Mouse (Mus musculus) kidney, adult 11 months (tissue): ENCODE results near the gene Nf2.

ENCODE experiments used
- DNase-seq: peaks from one replicate; pipeline ENCODE4 v3.0.0; 2022

Gene Nf2

DNA sequence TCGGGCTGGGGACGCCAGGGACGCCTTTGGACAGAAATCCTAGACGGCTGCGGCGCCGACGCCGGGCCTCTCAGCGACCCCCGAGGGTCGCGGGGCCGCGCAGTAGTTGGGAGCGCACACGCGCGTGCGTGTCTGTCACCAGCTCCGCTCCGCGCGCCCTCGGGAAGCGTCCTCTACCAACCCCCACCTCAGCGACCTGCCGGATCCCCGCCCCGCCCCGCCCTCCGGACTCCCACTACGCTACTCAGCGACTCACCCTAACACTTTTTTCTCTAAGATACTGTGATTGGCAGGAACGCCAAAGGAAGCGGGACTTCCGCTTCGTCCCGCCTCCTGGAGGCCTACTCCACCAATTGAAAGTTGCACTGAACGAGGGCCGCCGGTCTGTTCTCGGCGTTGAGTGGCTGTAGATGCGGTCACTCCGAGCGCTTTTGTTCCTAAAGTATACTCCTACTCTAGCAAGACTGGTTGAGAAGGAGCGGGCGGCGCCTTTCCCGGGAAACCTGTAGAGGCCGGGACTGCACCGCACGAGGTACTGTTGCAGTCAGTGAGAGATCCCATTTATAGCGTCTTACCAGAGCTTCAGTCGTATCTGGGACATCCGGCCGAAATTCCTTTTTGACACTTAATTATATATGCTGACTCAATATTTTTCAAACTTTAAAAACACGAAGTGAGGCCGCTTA lies at the start of gene Nf2:
TSS of gene Nf2 (minus strand) at position 279 of the 686 bp plus-strand sequence.
- DNase-seq: peak; percentile 100

DNA sequence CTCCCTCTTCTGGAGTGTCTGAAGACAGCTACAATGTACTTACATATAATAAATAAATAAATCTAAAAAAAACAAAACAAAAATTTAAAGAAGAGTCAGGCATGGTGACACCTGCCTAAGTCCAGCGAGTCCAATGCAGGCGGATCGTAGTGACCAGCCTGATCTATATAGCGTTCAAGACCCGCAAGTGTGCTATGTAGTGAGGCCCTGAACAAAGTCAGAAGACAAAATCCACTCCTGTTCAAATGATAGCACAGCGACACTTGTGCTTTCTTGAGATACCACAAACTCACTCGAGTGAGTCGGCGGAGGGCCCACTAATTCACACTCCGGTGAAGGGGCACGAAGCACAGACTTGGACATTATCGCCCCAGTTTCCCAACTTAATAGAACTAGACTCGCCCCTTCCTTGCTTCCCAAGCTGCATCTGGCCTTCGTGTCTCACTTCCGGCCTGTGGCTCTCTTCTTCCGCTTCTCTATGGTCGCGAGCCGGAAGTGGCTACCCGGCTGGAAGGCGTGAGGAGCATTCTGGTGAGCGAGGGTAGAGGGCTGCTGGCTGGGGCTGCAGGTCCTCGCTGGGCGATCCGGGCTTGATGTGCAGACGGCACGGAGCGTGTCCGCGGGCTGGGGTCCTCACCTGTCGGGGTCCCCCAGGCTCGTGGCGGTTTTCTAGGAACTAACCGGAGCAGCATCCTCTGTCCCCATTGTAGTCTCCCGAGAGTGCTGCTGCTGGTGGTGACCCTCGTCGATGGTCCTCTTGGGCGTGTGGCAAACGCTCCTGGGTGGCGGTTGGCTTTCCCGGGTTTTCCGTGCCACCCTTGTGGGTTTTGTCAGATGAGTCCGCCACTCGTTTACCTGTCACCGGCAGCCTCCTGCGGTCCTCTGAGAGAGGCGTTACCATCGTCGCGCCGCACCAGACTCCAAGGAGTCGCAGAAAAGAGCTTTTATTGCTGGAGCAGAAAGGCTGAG lies 45.8 kb upstream of the Nf2 start, which contains the start of gene Thoc5:
TSS of gene Thoc5 (plus strand) at position 473 of the 969 bp plus-strand sequence.
- DNase-seq: peak; percentile 79

DNA sequence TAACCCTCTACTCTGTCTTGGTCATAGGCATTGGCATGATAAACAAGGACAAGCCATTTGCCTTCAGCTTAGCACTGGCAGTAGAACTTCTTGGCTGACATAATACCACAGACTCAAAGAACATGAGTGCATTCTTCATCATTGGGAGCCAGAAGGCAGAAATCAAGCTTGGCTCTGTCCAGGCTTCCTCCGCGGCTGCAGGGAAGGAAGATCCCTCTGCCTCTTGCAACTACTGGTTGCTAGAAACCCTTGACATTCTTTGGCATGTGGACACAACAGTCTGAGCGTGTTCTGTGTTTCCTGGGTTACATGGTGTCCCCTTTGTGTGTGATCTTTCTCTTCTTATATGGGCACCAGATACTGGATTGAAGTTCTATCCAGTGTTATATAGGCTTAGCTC lies 37.7 kb upstream of the Nf2 start:
- no peak for DNase-seq

DNA sequence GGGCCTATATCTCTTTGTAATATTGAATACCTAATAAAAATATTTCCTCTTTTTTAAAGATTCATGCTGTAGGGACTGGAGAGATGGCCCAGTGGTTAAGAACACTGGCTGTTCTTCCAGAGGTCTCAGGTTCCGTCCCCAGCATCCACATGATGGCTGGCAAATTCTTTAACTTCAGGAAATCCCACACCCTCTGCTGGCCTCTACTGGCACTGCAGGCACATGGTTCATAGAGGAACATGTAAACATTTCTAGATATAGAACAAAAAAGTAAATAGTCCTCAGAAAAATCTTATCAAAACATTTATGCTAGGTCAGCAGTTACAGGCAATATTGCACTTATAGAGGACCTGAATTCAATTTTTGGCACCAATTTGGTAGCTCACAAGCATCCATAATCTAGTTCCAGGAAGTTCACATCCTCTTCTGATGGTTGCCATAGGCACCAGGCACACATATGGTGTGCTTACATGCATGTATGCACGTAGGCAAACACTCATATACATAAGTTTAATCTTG lies 36.1 kb upstream of the Nf2 start:
- DNase-seq: no peak

DNA sequence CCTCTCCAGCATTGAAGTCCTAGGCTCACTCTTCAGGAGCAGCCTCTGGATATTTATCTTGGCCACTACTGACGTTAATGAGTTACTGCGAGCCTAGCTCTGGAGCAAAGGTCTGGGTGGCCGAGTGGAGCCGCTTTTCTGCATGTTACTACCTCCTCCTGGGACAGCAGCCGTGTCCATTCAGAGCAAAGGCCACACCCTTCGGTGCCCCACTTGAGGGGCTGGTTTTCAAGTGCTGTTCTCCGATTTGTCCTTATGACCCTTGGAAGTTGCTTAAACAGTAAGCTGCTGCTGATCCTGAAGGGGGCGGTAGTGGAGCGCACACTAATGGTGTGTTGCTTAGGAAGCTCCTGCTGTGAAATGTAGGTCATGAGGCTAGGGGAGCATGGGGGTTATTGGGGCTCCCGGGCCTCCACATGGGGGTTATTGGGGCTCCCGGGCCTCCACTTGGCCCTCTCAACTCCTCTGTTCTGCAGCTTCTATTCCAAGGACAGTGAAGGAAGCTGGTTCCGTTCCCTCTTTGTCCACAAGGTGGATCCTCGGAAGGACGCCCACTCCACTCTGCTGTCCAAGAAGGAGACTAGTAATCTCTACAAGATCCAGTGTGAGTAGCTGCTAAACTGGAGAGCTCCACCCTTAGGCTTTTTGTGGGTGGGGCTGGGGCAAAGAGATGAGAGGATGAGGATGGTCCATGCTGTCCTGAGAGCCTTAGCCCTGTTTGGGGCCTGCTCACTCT lies 33.7 kb upstream of the Nf2 start:
- DNase-seq: peak; percentile 96

DNA sequence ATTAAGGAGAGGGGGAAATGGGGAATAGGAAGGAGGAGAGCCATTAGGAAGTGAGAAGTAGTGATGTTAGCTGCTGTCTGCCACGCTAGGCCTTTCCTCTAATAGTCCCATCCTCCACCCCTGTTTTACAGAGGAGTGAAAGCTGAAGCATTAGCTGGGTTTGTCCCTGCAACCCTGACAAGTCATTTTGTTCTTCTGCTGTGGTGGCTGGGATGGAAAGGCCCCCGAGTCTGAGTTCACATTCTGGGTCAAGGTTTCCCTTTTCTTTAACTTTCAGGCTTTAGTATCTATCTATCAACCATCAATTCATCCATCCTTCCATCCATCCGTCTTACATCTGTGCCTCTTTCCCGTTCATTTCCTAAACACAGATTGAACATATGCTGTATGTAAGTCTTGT lies 31.8 kb upstream of the Nf2 start:
- no peak for DNase-seq

DNA sequence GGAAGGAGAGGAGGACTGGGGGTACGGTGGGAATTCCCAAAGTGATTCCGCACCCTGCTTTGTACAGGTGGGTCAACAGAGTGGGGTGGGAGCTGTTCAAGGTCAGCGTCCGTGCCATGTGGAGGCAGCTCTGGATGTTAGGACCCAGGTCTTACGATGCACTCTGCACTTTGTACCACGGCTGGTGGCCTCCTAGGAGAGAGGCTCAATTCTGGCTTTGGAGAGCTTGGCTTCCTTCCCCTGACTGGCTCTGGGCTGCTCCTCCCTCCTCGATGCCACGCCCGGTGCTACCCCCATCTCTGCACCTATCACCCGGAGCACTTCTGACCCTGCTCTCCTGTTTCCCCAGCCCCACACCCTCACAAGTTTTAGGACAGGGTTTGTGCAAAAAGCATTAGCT lies 25.2 kb upstream of the Nf2 start:
- peak; percentile 84 for DNase-seq

DNA sequence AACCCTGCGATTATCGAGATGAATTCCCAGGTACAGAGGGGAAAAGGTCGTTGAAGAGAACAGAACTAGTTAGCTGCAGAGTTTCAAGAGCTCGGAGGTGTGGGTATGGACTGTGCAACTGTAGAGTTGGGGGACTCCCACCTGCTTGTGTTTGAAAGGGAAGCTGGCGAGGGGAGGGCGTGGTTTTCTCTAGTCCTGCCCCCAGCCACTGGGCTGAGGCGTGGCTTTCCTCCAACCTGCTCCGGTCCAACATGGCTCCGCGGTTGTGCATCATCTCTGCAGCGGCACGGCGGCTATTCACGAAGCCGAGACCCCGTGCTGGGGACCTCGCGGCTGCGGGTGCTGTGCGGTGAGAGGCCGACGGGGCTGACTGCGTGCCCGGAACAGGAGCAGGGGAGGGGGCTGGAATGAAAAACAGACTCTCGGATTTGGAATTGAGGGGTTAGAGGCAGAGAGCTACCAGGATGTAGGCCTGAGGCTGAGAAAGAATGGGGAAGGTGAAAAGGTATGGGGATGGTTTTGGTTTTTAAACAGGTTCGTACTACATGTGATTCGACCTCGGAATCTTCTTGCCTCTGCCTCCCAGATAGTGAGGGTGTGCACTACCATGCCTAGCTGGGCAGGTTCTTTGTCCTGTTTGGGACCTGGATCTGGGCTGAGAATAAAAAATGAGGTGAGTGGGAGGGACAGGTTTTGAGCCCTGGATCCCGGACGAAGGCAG lies 24.6 kb upstream of the Nf2 start, which contains the start of gene Nipsnap1:
TSS of gene Nipsnap1 (plus strand) at position 197 of the 721 bp plus-strand sequence.
- DNase-seq: peak; percentile 84

DNA sequence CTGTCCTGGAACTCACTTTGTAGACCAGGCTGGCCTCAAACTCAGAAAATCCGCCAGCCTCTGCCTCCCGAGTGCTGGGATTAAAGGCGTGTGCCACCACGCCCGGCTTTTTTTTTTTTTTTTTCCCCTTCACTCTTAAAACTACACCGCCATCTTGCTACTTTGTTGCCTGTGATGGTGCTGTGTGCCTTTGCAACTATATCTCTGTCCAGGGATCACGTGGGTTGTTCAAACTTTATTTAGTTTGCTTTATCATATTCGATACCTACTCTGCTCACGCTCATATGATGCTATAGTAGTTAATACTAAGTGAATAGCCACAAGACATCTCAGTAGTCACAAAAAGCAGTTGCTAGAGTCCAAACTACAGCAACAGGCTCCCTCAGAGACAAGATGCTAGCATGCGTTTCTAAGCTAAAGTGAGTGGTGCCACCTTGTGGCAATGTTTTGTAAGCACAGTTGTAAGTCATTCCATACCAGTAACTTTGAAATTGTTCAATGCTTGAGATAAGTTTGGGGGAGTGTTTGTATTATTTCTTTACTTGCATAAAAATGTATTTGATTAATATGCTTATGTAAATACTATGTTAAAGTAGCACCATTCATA lies 16.4 kb upstream of the Nf2 start:
- DNase-seq: peak; percentile 41

DNA sequence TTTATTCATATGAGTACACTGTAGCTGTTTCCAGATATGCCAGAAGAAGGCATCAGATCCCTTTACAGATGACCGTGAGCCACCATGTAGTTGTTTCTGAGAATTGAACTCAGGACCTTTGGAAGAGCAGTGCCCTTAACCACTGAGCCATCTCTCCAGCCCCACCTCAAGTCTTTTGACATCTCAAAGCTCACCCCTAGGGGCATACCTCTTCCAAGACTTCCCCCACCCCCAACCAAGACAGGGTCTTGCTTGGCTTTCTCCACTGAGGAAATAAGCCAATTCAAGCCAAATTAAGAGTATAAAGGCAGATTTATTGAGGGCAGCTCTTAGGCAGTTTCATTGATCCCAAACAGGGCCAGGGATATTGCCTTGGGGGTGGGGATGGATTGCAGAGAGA lies 13.4 kb upstream of the Nf2 start:
- DNase-seq: no peak

DNA sequence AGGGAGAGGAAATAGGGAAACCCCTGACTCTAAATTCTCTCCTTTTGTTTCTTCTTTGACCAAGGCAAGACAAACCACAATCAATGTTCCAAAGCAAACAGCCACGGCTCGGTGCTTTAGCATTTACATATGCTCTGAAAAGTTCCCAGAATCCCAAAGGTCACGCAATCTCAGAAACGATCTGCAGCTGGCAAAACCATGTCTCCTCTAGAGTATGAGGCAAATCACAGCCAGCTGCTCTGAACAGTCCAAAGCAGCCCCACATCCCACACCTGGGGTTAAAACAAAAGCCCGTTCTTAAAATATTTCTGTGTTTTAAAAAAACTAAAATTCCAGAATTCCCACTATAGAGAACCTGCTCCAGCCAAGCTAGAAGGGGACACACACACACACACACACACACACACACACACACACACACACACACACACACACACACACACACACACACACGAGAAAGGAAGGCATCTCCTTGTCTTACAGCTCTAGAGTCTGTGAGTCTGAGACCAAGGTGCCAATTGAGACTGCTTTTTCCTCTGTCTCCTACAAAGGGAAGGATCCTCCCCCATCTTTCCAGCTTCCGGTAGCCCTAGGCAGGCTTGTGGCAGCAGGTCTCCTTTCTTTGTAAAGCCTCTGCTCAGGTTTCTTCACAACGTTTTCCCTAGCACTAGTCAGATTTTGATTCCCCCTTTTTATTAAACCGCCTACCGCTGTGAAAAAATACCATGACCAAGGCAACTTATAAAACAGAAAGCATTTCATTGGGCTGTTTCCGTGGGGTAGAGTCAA lies 12.7 kb upstream of the Nf2 start:
- no peak for DNase-seq

DNA sequence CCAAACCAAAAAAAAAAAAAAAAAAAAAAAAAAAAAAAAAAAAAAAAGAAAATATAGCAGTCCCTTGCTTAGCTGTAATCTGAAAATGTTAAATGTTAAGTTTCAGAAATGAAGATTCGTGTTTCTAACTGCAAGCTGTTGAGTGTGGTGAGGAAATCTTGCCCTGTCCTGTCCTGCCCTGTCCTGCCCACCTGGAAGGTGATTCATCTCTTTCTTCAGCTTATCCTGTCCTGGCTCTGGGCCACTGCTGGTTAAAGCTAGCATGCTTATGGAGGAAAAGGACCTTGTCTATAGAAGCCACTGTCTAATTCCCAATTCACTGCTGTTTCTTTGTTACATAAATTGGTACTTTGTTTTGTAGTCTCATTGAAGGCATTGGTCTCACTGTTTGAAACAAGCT lies 11.7 kb upstream of the Nf2 start:
- no peak for DNase-seq

DNA sequence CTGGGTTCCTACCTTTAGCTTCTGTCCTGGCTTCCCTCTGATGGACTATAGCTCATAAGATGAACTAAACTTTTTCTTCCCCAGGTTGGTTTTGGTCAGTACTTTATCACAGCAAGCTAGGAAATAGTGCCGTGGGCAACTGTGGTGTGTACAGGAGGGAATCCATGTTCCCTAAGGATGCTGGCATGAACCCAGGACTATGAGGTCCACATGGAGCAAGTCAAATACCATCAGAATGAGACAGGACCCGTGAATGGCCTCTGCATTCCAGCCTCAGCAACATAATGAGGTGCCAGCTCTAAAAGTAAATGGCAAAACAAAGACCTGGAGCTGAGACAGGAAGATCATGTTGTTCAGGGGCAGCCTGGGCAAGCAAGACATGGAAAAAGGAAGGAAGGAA lies 9.1 kb upstream of the Nf2 start:
- DNase-seq: no peak

DNA sequence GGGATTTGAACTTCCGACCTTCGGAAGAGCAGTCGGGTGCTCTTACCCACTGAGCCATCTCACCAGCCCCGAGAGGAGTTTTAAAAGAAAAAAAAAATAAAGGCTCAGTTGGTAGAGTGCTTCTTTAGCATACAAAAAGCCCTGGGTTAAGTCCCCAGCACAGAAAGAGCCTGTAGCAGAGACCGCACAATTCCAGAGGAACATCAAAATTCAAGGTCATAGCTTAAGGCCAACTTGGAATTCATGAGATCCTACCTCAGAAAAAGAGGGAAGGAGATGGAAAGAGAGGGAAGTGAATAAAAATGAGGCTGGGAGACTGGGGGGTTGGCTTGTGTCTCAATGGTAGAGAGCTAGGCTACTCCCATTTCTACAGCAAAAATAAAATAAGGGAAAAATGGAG lies 4.8 kb upstream of the Nf2 start:
- no peak for DNase-seq

DNA sequence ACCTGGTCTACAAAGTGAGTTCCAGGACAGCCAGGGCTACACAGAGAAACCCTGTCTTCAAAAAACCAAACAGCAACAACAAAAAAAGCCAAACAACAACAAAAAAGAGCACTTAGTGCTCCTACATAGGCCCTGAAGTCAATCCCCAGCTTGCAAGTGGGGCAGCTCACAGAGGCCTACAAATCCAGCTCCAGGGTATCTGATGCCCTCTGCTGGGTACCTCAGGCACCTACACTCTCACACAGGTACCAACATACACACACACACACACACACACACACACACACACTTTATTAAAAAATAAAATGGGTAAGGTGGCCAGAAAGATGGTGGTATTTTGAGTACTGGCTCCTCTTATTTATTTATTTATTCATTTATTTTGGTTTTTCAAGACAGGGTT lies 3.7 kb upstream of the Nf2 start:
- DNase-seq: no peak

DNA sequence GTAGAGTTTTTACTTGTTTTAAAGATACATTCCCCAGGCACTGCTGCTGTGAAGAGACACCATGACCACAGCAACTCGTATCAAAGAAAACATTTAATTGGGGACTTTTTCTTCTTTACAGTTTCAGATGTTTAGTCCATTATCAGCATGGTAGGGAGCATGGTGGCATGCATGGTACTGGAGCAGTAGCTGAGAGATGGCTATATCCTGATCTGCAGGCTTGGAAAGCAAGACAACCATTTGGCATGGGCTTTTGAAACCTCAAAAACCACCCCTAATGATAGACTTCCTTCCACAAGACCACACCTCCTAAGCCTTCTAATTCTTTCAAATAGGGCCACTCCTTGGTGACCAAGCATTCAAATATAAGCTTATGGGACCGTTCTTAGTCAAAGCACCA lies 1.1 kb upstream of the Nf2 start:
- no peak for DNase-seq

DNA sequence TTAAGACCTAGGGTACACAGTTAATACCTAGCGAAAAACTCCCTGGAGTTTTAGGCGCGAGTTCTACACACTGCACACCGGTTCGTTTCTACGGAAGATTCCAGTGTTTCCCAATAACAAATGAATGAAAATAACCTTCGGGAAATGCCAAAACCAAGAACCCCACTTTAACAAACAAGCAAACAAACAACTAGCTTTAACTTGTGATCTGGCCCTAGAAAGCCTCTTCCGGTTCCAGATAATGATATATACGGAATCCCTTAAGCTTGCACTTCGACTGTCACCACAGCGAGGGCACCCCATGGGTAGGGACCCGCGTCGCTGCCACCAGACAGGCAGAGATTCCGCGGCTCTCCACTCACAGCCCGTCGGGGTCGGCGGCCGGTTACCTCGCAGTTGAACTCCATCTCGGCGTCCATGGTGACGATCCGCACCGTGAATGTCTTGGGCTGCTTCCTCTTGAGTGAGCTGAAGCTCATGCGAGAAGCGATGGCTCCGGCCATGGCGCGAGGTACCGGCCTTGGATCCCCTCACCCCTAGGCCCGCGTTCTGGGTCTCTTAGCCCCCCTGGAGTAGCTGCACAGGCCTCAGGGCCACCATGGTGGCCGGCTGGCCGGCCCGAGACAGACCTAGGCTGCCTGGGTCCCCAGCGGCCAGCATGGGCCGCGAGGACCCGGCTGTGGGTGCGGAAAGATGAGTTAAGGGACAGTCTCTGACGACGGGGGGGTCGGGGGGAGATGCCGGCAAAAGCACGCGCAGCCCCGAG lies 670 bp downstream of the Nf2 start:
- peak; percentile 28 for DNase-seq

DNA sequence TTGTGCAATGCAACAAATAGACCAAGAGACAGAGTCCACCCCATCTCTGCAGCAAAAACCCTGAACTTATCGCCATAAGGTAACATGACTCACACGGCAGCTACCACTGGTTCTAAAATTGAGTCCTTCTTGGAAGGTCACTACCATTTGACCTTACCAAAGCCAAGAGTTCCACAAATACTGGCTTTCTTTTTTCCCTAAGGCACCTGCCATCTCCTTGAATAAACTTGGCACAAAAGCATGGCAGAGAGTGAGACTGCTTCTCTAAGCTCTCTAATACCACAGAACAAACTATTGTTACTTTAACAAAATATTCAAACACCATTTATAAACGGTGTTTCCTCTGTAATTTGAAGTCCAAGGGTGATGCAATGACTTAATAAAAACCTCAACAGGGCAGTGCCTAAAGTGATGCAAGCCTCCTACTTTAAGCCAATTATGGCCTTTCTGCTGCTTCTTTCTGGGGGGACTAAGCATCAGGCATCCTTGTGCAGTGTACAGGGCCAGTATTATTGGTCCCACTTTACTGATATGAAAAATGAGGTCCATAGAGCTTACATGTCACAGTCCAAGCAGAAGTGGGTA lies 8.3 kb downstream of the Nf2 start:
- no peak for DNase-seq

DNA sequence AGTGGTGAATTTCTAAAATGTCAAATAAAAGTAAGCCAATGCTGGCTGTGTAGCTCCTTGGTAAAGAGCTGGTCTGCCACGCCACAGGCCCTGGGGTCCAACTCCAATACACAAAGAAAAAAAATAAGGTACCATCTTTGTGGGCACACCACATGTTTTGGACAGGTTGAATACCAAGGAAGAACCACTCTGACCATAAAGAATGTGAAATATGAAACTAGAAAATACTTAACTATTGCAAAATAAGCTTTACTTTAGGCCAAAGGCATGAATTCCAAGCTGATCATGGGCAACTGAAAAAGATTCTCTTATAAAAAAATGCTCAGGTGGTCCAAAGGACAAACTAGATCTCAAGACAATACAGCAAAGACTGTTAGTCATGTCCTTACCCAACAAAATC lies 11.1 kb downstream of the Nf2 start:
- no peak for DNase-seq

DNA sequence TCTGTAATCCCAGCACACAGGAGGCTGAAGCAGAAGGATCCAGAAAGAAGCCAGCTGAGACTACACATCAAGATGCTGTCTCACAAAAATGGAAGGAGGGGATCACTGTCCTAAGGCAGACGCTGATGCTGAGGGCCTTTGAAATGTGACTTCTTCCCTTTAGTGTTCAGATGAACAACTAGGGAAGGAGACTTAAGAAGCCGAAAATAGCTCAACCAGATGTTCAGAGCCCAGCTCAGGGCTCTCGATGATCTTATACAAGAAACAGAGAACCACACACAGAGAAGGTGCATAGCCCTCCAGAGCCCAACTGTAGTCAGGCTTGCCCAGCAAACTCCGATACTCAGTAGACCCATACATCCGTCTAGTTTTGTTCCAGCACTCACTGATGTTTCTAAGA lies 12.0 kb downstream of the Nf2 start:
- DNase-seq: no peak
